Mouse (Mus musculus): ENCODE measurements around the gene Pkp1.

DNA sequence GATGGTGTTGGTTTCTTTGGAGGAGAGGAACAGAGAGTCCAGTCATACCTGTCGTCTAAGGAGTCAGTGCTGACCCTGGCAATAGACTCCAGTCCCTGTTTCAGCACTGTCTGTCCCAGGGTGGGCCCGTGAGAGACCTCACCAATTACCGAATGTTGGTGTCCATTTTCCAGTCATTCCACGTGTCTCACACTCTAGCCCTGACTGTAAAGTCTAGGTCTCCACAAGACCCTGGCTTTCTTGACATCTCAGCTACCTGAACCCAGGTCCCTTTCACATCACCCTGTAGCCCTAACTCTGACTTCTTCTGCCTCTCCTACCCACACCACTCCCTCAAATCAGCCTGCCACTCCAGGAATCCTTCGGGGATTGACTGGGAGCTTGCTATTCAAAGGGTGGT is 56.4 kb downstream of the Pkp1 start:
- no peak for TF ChIP-seq CTCF (IDR thresholded peaks at IDR 0.05 in 2 of 3, conservative IDR thresholded peaks at IDR 0.05 in 1 of 3; ENCODE audit: control insufficient read depth in 1 of 3, insufficient read depth in 1 of 3, low read depth in 2 of 3, low read length in 3 of 3, poor library complexity in 1 of 3, severe bottlenecking in 1 of 3)
- TF ChIP-seq ZC3H11A (IDR thresholded peaks at IDR 0.05; ENCODE audit: low read depth, low read length): no peak
- TF ChIP-seq HCFC1 (IDR thresholded peaks at IDR 0.05; ENCODE audit: low read depth, low read length): no peak
